27 mouse cellular contexts compared by ENCODE assay signal in genomic region chr10:107868904-107869303, GRCm38 (mm10). TPM values are rescaled to one million over a fixed set of nuclear protein-coding genes. Genes with fewer than 3 reads are reported as not detected.
DNase-seq lines count a peak whose midpoint lies in the region; ATAC-seq and TF ChIP-seq lines count a peak whose summit lies in the region.
"Had no signal": no experiment of that assay in that cellular context is flagged by ENCODE, and none has a peak within 500 bp of the region (broad histone marks: within the 10 kb centered on the region; RNA-seq: fewer than 3 reads in every experiment).

No protein-coding gene starts in this region.

- H3K27me3 ChIP-seq in liver, postnatal 0 days (ENCODE audit: insufficient read depth, low read length): no peaks in the 10 kb centered on the region
- H3K27me3 ChIP-seq: heart, embryonic 12.5 days; liver, embryonic 15.5 days had no signal

- no peaks in the 10 kb centered on the region for H3K9me3 ChIP-seq in liver, postnatal 0 days (ENCODE audit: low read length)
- H3K9me3 ChIP-seq: embryonic facial prominence, embryonic 10.5 days; forebrain, embryonic 10.5 days; heart, embryonic 12.5 days; limb, embryonic 10.5 days; liver, embryonic 15.5 days had no signal

- no peak overlapping the region for H3K9ac ChIP-seq in liver, postnatal 0 days (replicated peaks)
- H3K9ac ChIP-seq: heart, embryonic 12.5 days; liver, embryonic 15.5 days had no signal

- ATAC-seq in CD4-positive, CD25-positive, alpha-beta regulatory T cell, adult 4 months: peak; percentile 93
- ATAC-seq in common myeloid progenitor, adult 5-6 weeks (replicated peaks; ENCODE audit: low read depth, poor library complexity, severe bottlenecking): peak; percentile 82
- peak; percentile 54 for ATAC-seq in megakaryocyte progenitor cell, adult 5-6 weeks (replicated peaks; ENCODE audit: poor library complexity)
- no peak for ATAC-seq in liver, postnatal 0 days
- ATAC-seq: forebrain, embryonic 16.5 days; hindbrain, postnatal 0 days; lung, postnatal 0 days had no signal

- no peak overlapping the region for H3K4me3 ChIP-seq in liver, postnatal 0 days (ENCODE audit: low read depth, low read length)
- H3K4me3 ChIP-seq: embryonic facial prominence, embryonic 10.5 days; forebrain, embryonic 10.5 days; heart, embryonic 12.5 days; left cerebral cortex, adult 2 months; limb, embryonic 10.5 days; liver, embryonic 15.5 days had no signal

- H3K27ac ChIP-seq in liver, postnatal 0 days (ENCODE audit: low read depth): no peak overlapping the region
- H3K27ac ChIP-seq: embryonic facial prominence, embryonic 10.5 days; forebrain, embryonic 10.5 days; hindbrain, postnatal 0 days; left cerebral cortex, adult 2 months; limb, embryonic 10.5 days; liver, embryonic 15.5 days; macrophage; stomach, postnatal 0 days had no signal

- TF ChIP-seq EP300 in liver, postnatal 0 days (IDR thresholded peaks at IDR 0.05; ENCODE audit: low read depth): no peak

- no peaks in the 10 kb centered on the region for H3K4me1 ChIP-seq in liver, postnatal 0 days (ENCODE audit: insufficient read depth)
- H3K4me1 ChIP-seq: forebrain, embryonic 10.5 days; heart, embryonic 12.5 days; limb, embryonic 10.5 days; liver, embryonic 15.5 days had no signal

- no peaks in the 10 kb centered on the region for H3K36me3 ChIP-seq in liver, postnatal 0 days (replicated peaks; ENCODE audit: insufficient read depth, low read length)
- H3K36me3 ChIP-seq: embryonic facial prominence, embryonic 10.5 days; forebrain, embryonic 10.5 days; heart, embryonic 12.5 days; limb, embryonic 10.5 days; liver, embryonic 15.5 days had no signal

- peak; percentile 48 to 59 for DNase-seq in thymus, postnatal 36 days
- DNase-seq in kidney, postnatal 25 days: no peak
- no peak for DNase-seq in spleen, postnatal 10 days (ENCODE audit: low spot score in 2 of 2)
- no peak for DNase-seq in liver, postnatal 0 days
- DNase-seq: adrenal gland, adult 2 months; B cell, adult 2 months; cerebellum, adult 9-10 months; gastrocnemius, postnatal 14 days; heart, adult 18-20 months; heart, postnatal 10 days; kidney, adult 11 months; liver had no signal

- 77% methylated on average over 8 of the region's 8 CpGs for WGBS in liver, postnatal 0 days (ENCODE audit: insufficient replicate concordance)

- no peak for TF ChIP-seq CTCF in liver, postnatal 0 days (IDR thresholded peaks at IDR 0.05; ENCODE audit: low read depth)

- no peak overlapping the region for H3K4me2 ChIP-seq in liver, postnatal 0 days (ENCODE audit: low read depth, low read length)
- H3K4me2 ChIP-seq: heart, embryonic 12.5 days; liver, embryonic 15.5 days; midbrain, embryonic 11.5 days had no signal

RNA-seq across cellular contexts. Expression of gene Otogl, which starts 43.0 kb away (rescaled TPM):
- polyA plus RNA-seq in CD4-positive, CD25-positive, alpha-beta regulatory T cell, adult 4 months (2017; shearing (Covaris generic)): not detected
- 0.41 and 0.49 TPM in 2 replicates for total RNA-seq in common myeloid progenitor, adult 5-6 weeks (2017)
- 2.9 and 3.3 TPM in 2 replicates for total RNA-seq in megakaryocyte progenitor cell, adult 5-6 weeks (2015)
- 1.5 and 2.0 TPM in 2 replicates for total RNA-seq in megakaryocyte progenitor cell, adult 5-6 weeks (2017)
- polyA plus RNA-seq in liver, postnatal 0 days (2015; fragmentation: Nextera tagmentation; extraction: Ambion mirVana): not detected in 2 replicates
- polyA plus RNA-seq: adrenal gland, adult 2 months; forebrain, embryonic 10.5 days; limb, embryonic 10.5 days; macrophage; midbrain, embryonic 11.5 days had no signal

Comparison
In these comparisons a context has a peak if more than half of its experiments do, and no peak if none do; other contexts are left out.
1. DNase-seq: peak in thymus, postnatal 36 days (2 of 2); none in kidney, postnatal 25 days (0 of 2), spleen, postnatal 10 days (0 of 2) and liver, postnatal 0 days (single experiment).